Mouse (Mus musculus) cerebellum, adult 2 months (tissue): ENCODE results near the gene Islr.

Experiments
- CTCF ChIP-seq: fragments of 200-500 bp; IDR thresholded peaks from 2 replicates; pipeline ENCODE4 v1.5.1; 2011; ENCODE audit warnings: low read depth, mild to moderate bottlenecking, control low read depth, low read length, moderate library complexity, borderline replicate concordance; ENCODE audit not compliant: insufficient read depth
- POLR2A ChIP-seq: fragments of 200-500 bp; IDR thresholded peaks from 2 replicates; pipeline ENCODE4 v1.6.1; 2011; ENCODE audit warnings: low read length, control low read depth, borderline replicate concordance; ENCODE audit not compliant: insufficient read depth

GRCm38 (mm10) chr9:58198801-58199371 lies 5.2 kb downstream of the Islr start:
- TF ChIP-seq POLR2A (no peak), CTCF (no peak)
